Mouse (Mus musculus) kidney, adult 11 months (tissue): ENCODE data around the gene Naga.

ENCODE experiments used
- DNase-seq: peaks from one replicate; pipeline ENCODE4 v3.0.0; 2022

Gene Naga

GRCm38 (mm10) chr15:82337875-82338274 is 850 bp downstream of the Naga start:
- no peak for DNase-seq

- no peak for DNase-seq
Measured at GRCm38 (mm10) chr15:82336629-82337028, 2.1 kb downstream of the Naga start.

- DNase-seq, result no peak
Measured at GRCm38 (mm10) chr15:82335194-82335593, 3.5 kb downstream of the Naga start.

GRCm38 (mm10) chr15:82325382-82325781 is 13.3 kb downstream of the Naga start:
- no peak for DNase-seq

- no peak for DNase-seq
Measured at GRCm38 (mm10) chr15:82322195-82322594, 16.5 kb downstream of the Naga start.

- DNase-seq, result no peak
Measured at GRCm38 (mm10) chr15:82319613-82320012, 19.1 kb downstream of the Naga start.

GRCm38 (mm10) chr15:82317839-82318238 is 20.9 kb downstream of the Naga start:
- DNase-seq, result no peak

GRCm38 (mm10) chr15:82308416-82308815 is 30.3 kb downstream of the Naga start:
- no peak for DNase-seq

- no peak for DNase-seq
Measured at GRCm38 (mm10) chr15:82307107-82307506, 31.6 kb downstream of the Naga start.

GRCm38 (mm10) chr15:82298764-82299561 is 39.8 kb downstream of the Naga start, which contains the start of gene Wbp2nl:
Wbp2nl (plus strand) TSS chr15:82298954.
- DNase-seq, result peak; percentile 7

- DNase-seq, result no peak
Measured at GRCm38 (mm10) chr15:82294059-82294458, 44.7 kb downstream of the Naga start.

- DNase-seq, result peak; percentile 22
Measured at GRCm38 (mm10) chr15:82293271-82293711, 45.4 kb downstream of the Naga start.

- no peak for DNase-seq
Measured at GRCm38 (mm10) chr15:82292851-82293250, 45.9 kb downstream of the Naga start.

GRCm38 (mm10) chr15:82290252-82290651 is 48.5 kb downstream of the Naga start:
- no peak for DNase-seq

- no peak for DNase-seq
Measured at GRCm38 (mm10) chr15:82286157-82286556, 52.6 kb downstream of the Naga start.

GRCm38 (mm10) chr15:82280638-82281037 is 58.1 kb downstream of the Naga start:
- DNase-seq, result no peak
